Mouse (Mus musculus): ENCODE results near the gene 3110001I22Rik. TPM values are rescaled to one million over a fixed set of nuclear protein-coding genes. Genes with fewer than 3 reads are reported as not detected.
"Not testable (repeated sequence)": the region's sequence is repeated elsewhere in the genome, so short reads cannot be mapped to it uniquely, and the experiment has no call there.

3110001I22Rik gene
- 4.3 and 5.4 TPM in 2 replicates for polyA plus RNA-seq (2015; fragmentation: Nextera tagmentation; extraction: Ambion mirVana)

GRCm38 (mm10) chr16:13671685-13672385, at the start of gene 3110001I22Rik, which contains the start of gene Bfar:
Gene 3110001I22Rik (plus strand): TSS chr16:13671929.
Gene Bfar (plus strand): TSS chr16:13671858.
- peak; percentile 93 for ATAC-seq (ENCODE audit: low read depth)
- H3K4me3 ChIP-seq (ENCODE audit: low read length): peak within 1 kb of the TSS; percentile 99
- peak within 1 kb of the TSS; percentile 93 for H3K9ac ChIP-seq (ENCODE audit: low read length)
- H3K9me3 ChIP-seq (ENCODE audit: control insufficient read depth, low read length): no peaks in the 10 kb centered on the region
- no peaks in the 10 kb centered on the region for H3K27me3 ChIP-seq (ENCODE audit: control insufficient read depth, insufficient read depth, low read depth, low read length)
- H3K4me1 ChIP-seq (replicated peaks; ENCODE audit: control insufficient read depth, insufficient read depth, low read length): peaks cover 6% of the 10 kb centered on the region
- WGBS: under 1% methylated on average over 44 of the region's 54 CpGs
- peaks cover 4% of the 10 kb centered on the region; the same call in 1 of the 2 replicates for H3K36me3 ChIP-seq (ENCODE audit: control insufficient read depth, insufficient read depth, low read length)
- peak within 1 kb of the TSS; percentile 87 for H3K27ac ChIP-seq (ENCODE audit: low read length)
- H3K4me2 ChIP-seq (ENCODE audit: low read depth, low read length): peak within 1 kb of the TSS; percentile 79

- H3K36me3 ChIP-seq (ENCODE audit: control insufficient read depth, insufficient read depth, low read length): peaks cover 27% of the 10 kb centered on the region
- H3K27ac ChIP-seq (ENCODE audit: low read length): no peak overlapping the region
- H3K9ac ChIP-seq (ENCODE audit: low read length): no peak overlapping the region
- no peak for ATAC-seq (ENCODE audit: low read depth)
- no peak overlapping the region for H3K4me2 ChIP-seq (ENCODE audit: low read depth, low read length)
- no peaks in the 10 kb centered on the region for H3K4me1 ChIP-seq (replicated peaks; ENCODE audit: control insufficient read depth, insufficient read depth, low read length)
- 0 out of 2 replicates have a peak, but pooled peaks cover 3% of the 10 kb centered on the region for H3K9me3 ChIP-seq (ENCODE audit: control insufficient read depth, low read length)
- no peak overlapping the region for H3K4me3 ChIP-seq (ENCODE audit: low read length)
- 47% methylated on average over 5 of the region's 5 CpGs for whole genome bisulfite sequencing
- H3K27me3 ChIP-seq (ENCODE audit: control insufficient read depth, insufficient read depth, low read depth, low read length): no peaks in the 10 kb centered on the region
Observed at GRCm38 (mm10) chr16:13628345-13628744, 43.4 kb upstream of the 3110001I22Rik start.

GRCm38 (mm10) chr16:13638198-13638597, 33.5 kb upstream of the 3110001I22Rik start:
- 44% methylated on average over 2 of the region's 2 CpGs for WGBS

GRCm38 (mm10) chr16:13639508-13639907, 32.2 kb upstream of the 3110001I22Rik start:
- Histone ChIP-seq H3K27ac (ENCODE audit: low read length) (no peak overlapping the region), H3K9ac (ENCODE audit: low read length) (no peak overlapping the region), H3K4me2 (ENCODE audit: low read depth, low read length) (no peak overlapping the region), H3K4me1 (replicated peaks; ENCODE audit: control insufficient read depth, insufficient read depth, low read length) (no peaks in the 10 kb centered on the region), H3K27me3 (ENCODE audit: control insufficient read depth, insufficient read depth, low read depth, low read length) (no peaks in the 10 kb centered on the region), H3K9me3 (ENCODE audit: control insufficient read depth, low read length) (no peaks in the 10 kb centered on the region), H3K4me3 (ENCODE audit: low read length) (no peak overlapping the region), H3K36me3 (ENCODE audit: control insufficient read depth, insufficient read depth, low read length) (peaks cover 8% of the 10 kb centered on the region; the same call in 1 of the 2 replicates)
- 78% methylated on average over 5 of the region's 5 CpGs for WGBS
- ATAC-seq (ENCODE audit: low read depth): no peak

More at GRCm38 (mm10) chr16:13638198-13638597, 33.5 kb upstream of the 3110001I22Rik start:
- not testable (repeated sequence) for H3K9me3 ChIP-seq (ENCODE audit: control insufficient read depth, low read length); H3K27me3 ChIP-seq (ENCODE audit: control insufficient read depth, insufficient read depth, low read depth, low read length); H3K4me1 ChIP-seq (replicated peaks; ENCODE audit: control insufficient read depth, insufficient read depth, low read length); ATAC-seq (ENCODE audit: low read depth); H3K9ac ChIP-seq (ENCODE audit: low read length); H3K27ac ChIP-seq (ENCODE audit: low read length); H3K4me2 ChIP-seq (ENCODE audit: low read depth, low read length); H3K4me3 ChIP-seq (ENCODE audit: low read length); H3K36me3 ChIP-seq (ENCODE audit: control insufficient read depth, insufficient read depth, low read length)

- ATAC-seq (ENCODE audit: low read depth): no peak
- WGBS: 77% methylated on average over 7 of the region's 7 CpGs
- H3K36me3 ChIP-seq (ENCODE audit: control insufficient read depth, insufficient read depth, low read length): peaks cover 8% of the 10 kb centered on the region; the same call in 1 of the 2 replicates
- H3K27ac ChIP-seq (ENCODE audit: low read length): no peak overlapping the region
- no peak overlapping the region for H3K4me3 ChIP-seq (ENCODE audit: low read length)
- no peak overlapping the region for H3K9ac ChIP-seq (ENCODE audit: low read length)
- no peaks in the 10 kb centered on the region for H3K9me3 ChIP-seq (ENCODE audit: control insufficient read depth, low read length)
- no peaks in the 10 kb centered on the region for H3K4me1 ChIP-seq (replicated peaks; ENCODE audit: control insufficient read depth, insufficient read depth, low read length)
- H3K27me3 ChIP-seq (ENCODE audit: control insufficient read depth, insufficient read depth, low read depth, low read length): no peaks in the 10 kb centered on the region
- no peak overlapping the region for H3K4me2 ChIP-seq (ENCODE audit: low read depth, low read length)
Observed at GRCm38 (mm10) chr16:13640064-13640463, 31.7 kb upstream of the 3110001I22Rik start.

GRCm38 (mm10) chr16:13644474-13644873, 27.3 kb upstream of the 3110001I22Rik start:
- H3K4me1 ChIP-seq (replicated peaks; ENCODE audit: control insufficient read depth, insufficient read depth, low read length): no peaks in the 10 kb centered on the region
- no peaks in the 10 kb centered on the region for H3K27me3 ChIP-seq (ENCODE audit: control insufficient read depth, insufficient read depth, low read depth, low read length)
- no peak overlapping the region for H3K9ac ChIP-seq (ENCODE audit: low read length)
- H3K36me3 ChIP-seq (ENCODE audit: control insufficient read depth, insufficient read depth, low read length): peaks cover 13% of the 10 kb centered on the region
- ATAC-seq (ENCODE audit: low read depth): no peak
- no peak overlapping the region for H3K4me3 ChIP-seq (ENCODE audit: low read length)
- 85% methylated on average over 3 of the region's 3 CpGs for WGBS
- H3K27ac ChIP-seq (ENCODE audit: low read length): no peak overlapping the region
- H3K9me3 ChIP-seq (ENCODE audit: control insufficient read depth, low read length): no peaks in the 10 kb centered on the region
- H3K4me2 ChIP-seq (ENCODE audit: low read depth, low read length): no peak overlapping the region

GRCm38 (mm10) chr16:13645930-13646329, 25.8 kb upstream of the 3110001I22Rik start:
- H3K27ac ChIP-seq (ENCODE audit: low read length): no peak overlapping the region
- WGBS: 68% methylated on average over 4 of the region's 4 CpGs
- H3K9ac ChIP-seq (ENCODE audit: low read length): no peak overlapping the region
- no peaks in the 10 kb centered on the region for H3K27me3 ChIP-seq (ENCODE audit: control insufficient read depth, insufficient read depth, low read depth, low read length)
- H3K4me2 ChIP-seq (ENCODE audit: low read depth, low read length): no peak overlapping the region
- peaks cover 13% of the 10 kb centered on the region for H3K36me3 ChIP-seq (ENCODE audit: control insufficient read depth, insufficient read depth, low read length)
- no peak for ATAC-seq (ENCODE audit: low read depth)
- no peaks in the 10 kb centered on the region for H3K9me3 ChIP-seq (ENCODE audit: control insufficient read depth, low read length)
- H3K4me3 ChIP-seq (ENCODE audit: low read length): no peak overlapping the region
- H3K4me1 ChIP-seq (replicated peaks; ENCODE audit: control insufficient read depth, insufficient read depth, low read length): no peaks in the 10 kb centered on the region

GRCm38 (mm10) chr16:13658886-13659285, 12.8 kb upstream of the 3110001I22Rik start:
- Histone ChIP-seq H3K36me3 (ENCODE audit: control insufficient read depth, insufficient read depth, low read length) (peaks cover 27% of the 10 kb centered on the region), H3K9me3 (ENCODE audit: control insufficient read depth, low read length) (no peaks in the 10 kb centered on the region), H3K27ac (ENCODE audit: low read length) (no peak overlapping the region), H3K4me1 (replicated peaks; ENCODE audit: control insufficient read depth, insufficient read depth, low read length) (no peaks in the 10 kb centered on the region), H3K4me2 (ENCODE audit: low read depth, low read length) (no peak overlapping the region), H3K9ac (ENCODE audit: low read length) (no peak overlapping the region), H3K4me3 (ENCODE audit: low read length) (no peak overlapping the region), H3K27me3 (ENCODE audit: control insufficient read depth, insufficient read depth, low read depth, low read length) (no peaks in the 10 kb centered on the region)
- WGBS: 92% methylated on average over 3 of the region's 3 CpGs
- no peak for ATAC-seq (ENCODE audit: low read depth)

GRCm38 (mm10) chr16:13660736-13661135, 11.0 kb upstream of the 3110001I22Rik start:
- Histone ChIP-seq H3K9ac (ENCODE audit: low read length) (no peak overlapping the region), H3K27me3 (ENCODE audit: control insufficient read depth, insufficient read depth, low read depth, low read length) (no peaks in the 10 kb centered on the region), H3K4me2 (ENCODE audit: low read depth, low read length) (no peak overlapping the region), H3K27ac (ENCODE audit: low read length) (no peak overlapping the region), H3K4me3 (ENCODE audit: low read length) (no peak overlapping the region), H3K9me3 (ENCODE audit: control insufficient read depth, low read length) (no peaks in the 10 kb centered on the region), H3K36me3 (ENCODE audit: control insufficient read depth, insufficient read depth, low read length) (peaks cover 26% of the 10 kb centered on the region), H3K4me1 (replicated peaks; ENCODE audit: control insufficient read depth, insufficient read depth, low read length) (no peaks in the 10 kb centered on the region)
- ATAC-seq (ENCODE audit: low read depth): no peak
- WGBS: 90% methylated on average over 9 of the region's 9 CpGs

Data from lung, embryonic 16.5 days (tissue).